24 mouse cellular contexts compared by ENCODE assay signal in the genomic region with DNA sequence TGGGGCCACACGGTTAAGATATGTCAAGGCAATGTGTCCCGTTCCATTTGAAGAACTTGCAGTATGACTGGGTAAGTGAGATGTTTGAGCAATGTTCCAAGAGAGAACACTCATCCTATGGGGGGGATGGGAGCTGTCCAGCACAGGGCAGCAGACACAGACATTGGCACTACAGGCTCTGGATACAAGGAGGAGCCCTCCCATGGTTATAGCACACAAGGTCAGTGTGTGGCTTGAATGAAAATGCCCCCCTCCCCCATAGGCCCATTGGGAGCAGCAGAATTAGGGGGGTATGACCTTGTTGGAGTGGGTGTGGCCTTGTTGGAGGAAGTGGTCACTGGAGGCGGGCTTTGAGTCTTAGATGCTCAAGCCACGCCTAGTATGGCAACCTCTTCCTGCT. TPM values are rescaled to one million over a fixed set of nuclear protein-coding genes. Genes with fewer than 3 reads are reported as not detected.
DNase-seq lines count a peak whose midpoint lies in the region; TF ChIP-seq lines count a peak whose summit lies in the region.
"Had no signal": no experiment of that assay in that cellular context is flagged by ENCODE, and none has a peak within 500 bp of the region (broad histone marks: within the 10 kb centered on the region; RNA-seq: fewer than 3 reads in every experiment).

No protein-coding gene starts in this region.

- H3K79me2 ChIP-seq in CH12.LX (replicated peaks; ENCODE audit: control insufficient read depth, extremely low read depth, insufficient read depth, poor library complexity, severe bottlenecking), result peaks cover 4% of the 10 kb centered on the region; the same call in 1 of the 2 replicates

- no peak overlapping the region for H3K4me3 ChIP-seq in heart, embryonic 10.5 days
- H3K4me3 ChIP-seq in CH12.LX (replicated peaks in 1 of 3; ENCODE audit: low read depth in 2 of 3, low read length in 2 of 3, poor library complexity in 1 of 3), result no peak overlapping the region
- no peak overlapping the region for H3K4me3 ChIP-seq in embryonic facial prominence, embryonic 10.5 days
- H3K4me3 ChIP-seq: embryonic facial prominence, embryonic 13.5 days; heart, embryonic 15.5 days; limb, embryonic 15.5 days; liver, embryonic 15.5 days; megakaryocyte, embryonic 14.5 days; midbrain, embryonic 15.5 days; neural tube, embryonic 15.5 days; stomach, embryonic 15.5 days had no signal

- no peaks in the 10 kb centered on the region for H3K9me3 ChIP-seq in heart, embryonic 10.5 days
- H3K9me3 ChIP-seq in CH12.LX (replicated peaks; ENCODE audit: low read length), result peaks cover 2% of the 10 kb centered on the region
- no peaks in the 10 kb centered on the region for H3K9me3 ChIP-seq in embryonic facial prominence, embryonic 10.5 days
- H3K9me3 ChIP-seq: embryonic facial prominence, embryonic 13.5 days; heart, embryonic 15.5 days; limb, embryonic 15.5 days; liver, embryonic 15.5 days; midbrain, embryonic 15.5 days; neural tube, embryonic 15.5 days; stomach, embryonic 15.5 days had no signal

- no peaks in the 10 kb centered on the region for H3K36me3 ChIP-seq in heart, embryonic 10.5 days
- peaks cover 12 to 21% of the 10 kb centered on the region in 2 experiments for H3K36me3 ChIP-seq in CH12.LX (replicated peaks in 1 of 2; ENCODE audit: control insufficient read depth in 1 of 2, insufficient read depth in 1 of 2, low read length in 1 of 2)
- no peaks in the 10 kb centered on the region for H3K36me3 ChIP-seq in embryonic facial prominence, embryonic 10.5 days (replicated peaks)
- H3K36me3 ChIP-seq: embryonic facial prominence, embryonic 13.5 days; heart, embryonic 15.5 days; limb, embryonic 15.5 days; liver, embryonic 15.5 days; midbrain, embryonic 15.5 days; neural tube, embryonic 15.5 days; stomach, embryonic 15.5 days had no signal

- 92% methylated on average over 4 of the region's 4 CpGs for WGBS in heart, embryonic 10.5 days
- 93% methylated on average over 4 of the region's 4 CpGs for WGBS in embryonic facial prominence, embryonic 10.5 days

- TF ChIP-seq EP300 in CH12.LX (IDR thresholded peaks at IDR 0.05; ENCODE audit: low read length), result no peak

- no peak overlapping the region for H3K9ac ChIP-seq in CH12.LX (ENCODE audit: insufficient read depth, low read depth)
- H3K9ac ChIP-seq: embryonic facial prominence, embryonic 13.5 days; heart, embryonic 15.5 days; limb, embryonic 15.5 days; liver, embryonic 15.5 days; midbrain, embryonic 15.5 days; neural tube, embryonic 15.5 days; stomach, embryonic 15.5 days had no signal

- dilution Hi-C loops in CH12.LX (cut with MboI; ENCODE audit: extremely low pct_ligation_motif_present, extremely low pct_unique_long_range_greater_than_20kb, low sequenced_read_pairs), result no loop called here

- TF ChIP-seq RAD21 in CH12.LX (IDR thresholded peaks at IDR 0.05; ENCODE audit: low read depth, low read length), result no peak

- TF ChIP-seq CTCF in CH12.LX (conservative IDR thresholded peaks at IDR 0.05 in 1 of 2, IDR thresholded peaks at IDR 0.05 in 1 of 2; ENCODE audit: low read depth in 2 of 2, low read length in 2 of 2), result no peak

- H3K27me3 ChIP-seq in heart, embryonic 10.5 days (ENCODE audit: insufficient read depth, poor library complexity, severe bottlenecking), result no peaks in the 10 kb centered on the region
- H3K27me3 ChIP-seq in CH12.LX (replicated peaks), result no peaks in the 10 kb centered on the region
- no peaks in the 10 kb centered on the region for H3K27me3 ChIP-seq in embryonic facial prominence, embryonic 10.5 days (replicated peaks; ENCODE audit: low read depth, poor library complexity, severe bottlenecking)
- H3K27me3 ChIP-seq: embryonic facial prominence, embryonic 13.5 days; heart, embryonic 15.5 days; limb, embryonic 15.5 days; liver, embryonic 15.5 days; midbrain, embryonic 15.5 days; neural tube, embryonic 15.5 days; stomach, embryonic 15.5 days had no signal

- peak; percentile 29 for DNase-seq in adrenal gland, postnatal 14 days
- DNase-seq in adrenal gland, adult (ENCODE audit: inconsistent age in 2 of 2, low spot score in 1 of 2), result no peak
- peak; percentile 66 for DNase-seq in heart, embryonic 10.5 days (ENCODE audit: low spot score)
- DNase-seq in heart, adult 18-20 months, result no peak
- DNase-seq in CH12.LX (ENCODE audit: extremely low read depth), result no peak
- DNase-seq in embryonic facial prominence, embryonic 10.5 days (ENCODE audit: low spot score), result peak; percentile 25
- no peak for DNase-seq in heart, adult 8-10 months (ENCODE audit: low spot score)
- DNase-seq in gastrocnemius, postnatal 25 days, result no peak
- DNase-seq: adrenal gland, postnatal 25 days; heart, adult 11 months; heart, postnatal 4 days; kidney, postnatal 10 days; lung, postnatal 14 days; thymus, adult 18-20 months; thymus, postnatal 4 days had no signal

- peaks cover 20% of the 10 kb centered on the region; the same call in 1 of the 2 replicates for H3K4me1 ChIP-seq in heart, embryonic 10.5 days
- peaks cover 19 to 27% of the 10 kb centered on the region in 2 experiments for H3K4me1 ChIP-seq in CH12.LX (ENCODE audit: control insufficient read depth in 1 of 2, insufficient read depth in 2 of 2)
- H3K4me1 ChIP-seq in embryonic facial prominence, embryonic 10.5 days, result 0 out of 2 replicates have a peak, but pooled peaks cover 6% of the 10 kb centered on the region
- H3K4me1 ChIP-seq: embryonic facial prominence, embryonic 13.5 days; limb, embryonic 15.5 days; liver, embryonic 15.5 days; stomach, embryonic 15.5 days had no signal

- in situ Hi-C loops in CH12.LX (cut with MboI; ENCODE audit: low pct_ligation_motif_present, low pct_unique_long_range_greater_than_20kb, low sequenced_read_pairs), result no loop called here

- H3K4me2 ChIP-seq in CH12.LX (ENCODE audit: insufficient read depth, low read depth, poor library complexity, severe bottlenecking), result no peak overlapping the region
- H3K4me2 ChIP-seq: embryonic facial prominence, embryonic 13.5 days; heart, embryonic 15.5 days; limb, embryonic 15.5 days; liver, embryonic 15.5 days; midbrain, embryonic 15.5 days; neural tube, embryonic 15.5 days; stomach, embryonic 15.5 days had no signal

- no peak for TF ChIP-seq POLR2A in CH12.LX (IDR thresholded peaks at IDR 0.05; ENCODE audit: low read depth, low read length)

- H3K27ac ChIP-seq in heart, embryonic 10.5 days, result no peak overlapping the region
- H3K27ac ChIP-seq in CH12.LX (ENCODE audit: insufficient read depth, low read depth), result no peak overlapping the region
- H3K27ac ChIP-seq in embryonic facial prominence, embryonic 10.5 days (replicated peaks), result no peak overlapping the region
- H3K27ac ChIP-seq: embryonic facial prominence, embryonic 13.5 days; heart, embryonic 15.5 days; hindbrain, postnatal 0 days; limb, embryonic 15.5 days; liver, embryonic 15.5 days; midbrain, embryonic 15.5 days; neural tube, embryonic 15.5 days; stomach, embryonic 15.5 days had no signal

TF ChIP-seq in CH12.LX, 34 proteins besides CTCF, POLR2A, EP300 and RAD21:
- 0 out of 2 replicates have a peak, but pooled peaks have one; percentile 32 for TF ChIP-seq CHD2 (IDR thresholded peaks at IDR 0.05; ENCODE audit: low read length)
- TF ChIP-seq SMC3 (IDR thresholded peaks at IDR 0.05; ENCODE audit: low read depth, low read length), result no peak
- no peak for TF ChIP-seq PAX5 (IDR thresholded peaks at IDR 0.05; ENCODE audit: low read length)
- no peak for TF ChIP-seq IRF4 (IDR thresholded peaks at IDR 0.05; ENCODE audit: low read depth, low read length)
- no peak for TF ChIP-seq ZNF384 (IDR thresholded peaks at IDR 0.05; ENCODE audit: low read depth, low read length)
- no peak for TF ChIP-seq KAT2A (IDR thresholded peaks at IDR 0.05; ENCODE audit: insufficient replicate concordance, low read length)
- no peak for TF ChIP-seq RCOR1 (conservative IDR thresholded peaks at IDR 0.05; ENCODE audit: low read depth, low read length)
- no peak for TF ChIP-seq MAFK (IDR thresholded peaks at IDR 0.05; ENCODE audit: insufficient replicate concordance, low read length)

RNA-seq across cellular contexts. Expression of a gene that starts 12.7 kb away (rescaled TPM):
- total RNA-seq in adrenal gland, postnatal 14 days (2021), result 5.7 and 6.1 TPM in 2 replicates
- 1.0 and 1.1 TPM in 2 replicates for polyA plus RNA-seq in heart, embryonic 10.5 days (2016; fragmentation: Nextera tagmentation; extraction: Ambion mirVana)
- total RNA-seq in heart, adult 18-20 months (2021), result under 1 TPM; 0.25 to 0.39 TPM
- total RNA-seq in CH12.LX (2012; rRNA removed), result 6.5 and 8.5 TPM in 2 replicates
- 2.8 and 3.0 TPM in 2 replicates for total RNA-seq in CH12.LX (2014; rRNA removed)
- 3.6 and 3.9 TPM in 2 replicates for polyA plus RNA-seq in CH12.LX (2012; ENCODE audit: insufficient read length, low read depth)
- 0.15 and 0.19 TPM in 2 replicates for polyA plus RNA-seq in embryonic facial prominence, embryonic 10.5 days (2016; fragmentation: Nextera tagmentation; extraction: Ambion mirVana)
- under 1 TPM; 0.13 to 0.31 (median 0.21) TPM for total RNA-seq in heart, adult 8-10 months (2022)
- total RNA-seq in gastrocnemius, postnatal 25 days (2021), result under 1 TPM in 1 of 2 experiments, not detected in 1; 0.08 TPM

Comparison
In these comparisons a context has a peak if more than half of its experiments do, and no peak if none do; other contexts are left out.
1. DNase-seq: peak in adrenal gland, postnatal 14 days (single experiment), heart, embryonic 10.5 days (single experiment) and embryonic facial prominence, embryonic 10.5 days (single experiment); none in adrenal gland, adult (0 of 2), heart, adult 18-20 months (0 of 2), CH12.LX (single experiment), heart, adult 8-10 months (single experiment) and gastrocnemius, postnatal 25 days (single experiment).